Mouse (Mus musculus): ENCODE data around the gene Gm9945. TPM values are rescaled to one million over a fixed set of nuclear protein-coding genes. Genes with fewer than 3 reads are reported as not detected.

Gene Gm9945
- polyA plus RNA-seq, 1 experiment from 2014 or later, result not detected

- no peak for TF ChIP-seq CTCF (IDR thresholded peaks at IDR 0.05; ENCODE audit: low read depth)
- H3K9ac ChIP-seq (ENCODE audit: low read depth, low read length), result no peak overlapping the region
- no peak overlapping the region for H3K27ac ChIP-seq (ENCODE audit: low read depth, low read length)
- no peak overlapping the region for H3K4me2 ChIP-seq (replicated peaks; ENCODE audit: low read depth)
- no peaks in the 10 kb centered on the region for H3K9me3 ChIP-seq (ENCODE audit: control insufficient read depth)
- 82% methylated on average over 6 of the region's 6 CpGs for WGBS
- ATAC-seq, result no peak
- peaks cover 3% of the 10 kb centered on the region; the same call in 1 of the 2 replicates for H3K4me1 ChIP-seq (replicated peaks; ENCODE audit: control insufficient read depth, insufficient read depth, low read length)
- H3K36me3 ChIP-seq (ENCODE audit: control insufficient read depth, insufficient read depth), result no peaks in the 10 kb centered on the region
- no peak overlapping the region for H3K4me3 ChIP-seq (ENCODE audit: low read depth, low read length)
- no peaks in the 10 kb centered on the region for H3K27me3 ChIP-seq (replicated peaks; ENCODE audit: control insufficient read depth, insufficient read depth, low read length)
These were observed 43.6 kb upstream of the Gm9945 start for GRCm38 (mm10) chr11:53436338-53436737.

GRCm38 (mm10) chr11:53441921-53442320 lies 38.0 kb upstream of the Gm9945 start:
- Histone ChIP-seq H3K9me3 (ENCODE audit: control insufficient read depth) (no peaks in the 10 kb centered on the region), H3K4me3 (ENCODE audit: low read depth, low read length) (no peak overlapping the region), H3K27me3 (replicated peaks; ENCODE audit: control insufficient read depth, insufficient read depth, low read length) (no peaks in the 10 kb centered on the region), H3K4me1 (replicated peaks; ENCODE audit: control insufficient read depth, insufficient read depth, low read length) (no peaks in the 10 kb centered on the region), H3K27ac (ENCODE audit: low read depth, low read length) (no peak overlapping the region; the same call in 1 of the 2 replicates), H3K36me3 (ENCODE audit: control insufficient read depth, insufficient read depth) (no peaks in the 10 kb centered on the region), H3K9ac (ENCODE audit: low read depth, low read length) (no peak overlapping the region), H3K4me2 (replicated peaks; ENCODE audit: low read depth) (0 out of 2 replicates have a peak overlapping the region, but pooled peaks have one; percentile 17)
- TF ChIP-seq CTCF (IDR thresholded peaks at IDR 0.05; ENCODE audit: low read depth), result no peak
- ATAC-seq, result no peak
- WGBS, result 17% methylated on average over 12 of the region's 12 CpGs

- no peak overlapping the region for H3K4me2 ChIP-seq (replicated peaks; ENCODE audit: low read depth)
- H3K9ac ChIP-seq (ENCODE audit: low read depth, low read length), result no peak overlapping the region
- no peaks in the 10 kb centered on the region for H3K36me3 ChIP-seq (ENCODE audit: control insufficient read depth, insufficient read depth)
- ATAC-seq, result 0 out of 2 replicates have a peak, but pooled peaks have one; percentile 18
- TF ChIP-seq CTCF (IDR thresholded peaks at IDR 0.05; ENCODE audit: low read depth), result peak; percentile 87
- H3K9me3 ChIP-seq (ENCODE audit: control insufficient read depth), result no peaks in the 10 kb centered on the region
- 25% methylated on average over 6 of the region's 6 CpGs for WGBS
- H3K27me3 ChIP-seq (replicated peaks; ENCODE audit: control insufficient read depth, insufficient read depth, low read length), result no peaks in the 10 kb centered on the region
- no peak overlapping the region for H3K4me3 ChIP-seq (ENCODE audit: low read depth, low read length)
- H3K27ac ChIP-seq (ENCODE audit: low read depth, low read length), result no peak overlapping the region
- H3K4me1 ChIP-seq (replicated peaks; ENCODE audit: control insufficient read depth, insufficient read depth, low read length), result no peaks in the 10 kb centered on the region
These were observed 36.1 kb upstream of the Gm9945 start for GRCm38 (mm10) chr11:53443861-53444260.

GRCm38 (mm10) chr11:53445562-53445961 lies 34.4 kb upstream of the Gm9945 start:
- H3K9me3 ChIP-seq (ENCODE audit: control insufficient read depth), result no peaks in the 10 kb centered on the region
- H3K4me3 ChIP-seq (ENCODE audit: low read depth, low read length), result no peak overlapping the region
- no peak overlapping the region for H3K4me2 ChIP-seq (replicated peaks; ENCODE audit: low read depth)
- no peaks in the 10 kb centered on the region for H3K36me3 ChIP-seq (ENCODE audit: control insufficient read depth, insufficient read depth)
- ATAC-seq, result no peak
- H3K27ac ChIP-seq (ENCODE audit: low read depth, low read length), result no peak overlapping the region
- no peaks in the 10 kb centered on the region for H3K27me3 ChIP-seq (replicated peaks; ENCODE audit: control insufficient read depth, insufficient read depth, low read length)
- H3K4me1 ChIP-seq (replicated peaks; ENCODE audit: control insufficient read depth, insufficient read depth, low read length), result no peaks in the 10 kb centered on the region
- WGBS, result 76% methylated on average over 13 of the region's 13 CpGs
- no peak overlapping the region for H3K9ac ChIP-seq (ENCODE audit: low read depth, low read length)
- TF ChIP-seq CTCF (IDR thresholded peaks at IDR 0.05; ENCODE audit: low read depth), result no peak

- Histone ChIP-seq H3K4me3 (ENCODE audit: low read depth, low read length) (no peak overlapping the region), H3K36me3 (ENCODE audit: control insufficient read depth, insufficient read depth) (no peaks in the 10 kb centered on the region), H3K27me3 (replicated peaks; ENCODE audit: control insufficient read depth, insufficient read depth, low read length) (no peaks in the 10 kb centered on the region), H3K4me1 (replicated peaks; ENCODE audit: control insufficient read depth, insufficient read depth, low read length) (0 out of 2 replicates have a peak, but pooled peaks cover 3% of the 10 kb centered on the region), H3K9ac (ENCODE audit: low read depth, low read length) (no peak overlapping the region), H3K27ac (ENCODE audit: low read depth, low read length) (no peak overlapping the region), H3K4me2 (replicated peaks; ENCODE audit: low read depth) (no peak overlapping the region), H3K9me3 (ENCODE audit: control insufficient read depth) (no peaks in the 10 kb centered on the region)
- ATAC-seq, result no peak
- TF ChIP-seq CTCF (IDR thresholded peaks at IDR 0.05; ENCODE audit: low read depth), result no peak
- 72% methylated on average over 13 of the region's 13 CpGs for WGBS
These were observed 33.8 kb upstream of the Gm9945 start for GRCm38 (mm10) chr11:53446183-53446582.

GRCm38 (mm10) chr11:53447996-53448395 lies 32.0 kb upstream of the Gm9945 start:
- 88% methylated on average over 8 of the region's 8 CpGs for WGBS
- H3K27ac ChIP-seq (ENCODE audit: low read depth, low read length), result no peak overlapping the region
- H3K4me3 ChIP-seq (ENCODE audit: low read depth, low read length), result no peak overlapping the region
- H3K9me3 ChIP-seq (ENCODE audit: control insufficient read depth), result no peaks in the 10 kb centered on the region
- H3K27me3 ChIP-seq (replicated peaks; ENCODE audit: control insufficient read depth, insufficient read depth, low read length), result no peaks in the 10 kb centered on the region
- H3K4me2 ChIP-seq (replicated peaks; ENCODE audit: low read depth), result no peak overlapping the region
- no peak for ATAC-seq
- H3K36me3 ChIP-seq (ENCODE audit: control insufficient read depth, insufficient read depth), result no peaks in the 10 kb centered on the region
- 0 out of 2 replicates have a peak, but pooled peaks cover 4% of the 10 kb centered on the region for H3K4me1 ChIP-seq (replicated peaks; ENCODE audit: control insufficient read depth, insufficient read depth, low read length)
- no peak overlapping the region for H3K9ac ChIP-seq (ENCODE audit: low read depth, low read length)
- TF ChIP-seq CTCF (IDR thresholded peaks at IDR 0.05; ENCODE audit: low read depth), result no peak

GRCm38 (mm10) chr11:53448529-53448928 lies 31.4 kb upstream of the Gm9945 start:
- no peak for ATAC-seq
- 0 out of 2 replicates have a peak, but pooled peaks cover 4% of the 10 kb centered on the region for H3K4me1 ChIP-seq (replicated peaks; ENCODE audit: control insufficient read depth, insufficient read depth, low read length)
- H3K4me2 ChIP-seq (replicated peaks; ENCODE audit: low read depth), result no peak overlapping the region
- TF ChIP-seq CTCF (IDR thresholded peaks at IDR 0.05; ENCODE audit: low read depth), result no peak
- H3K4me3 ChIP-seq (ENCODE audit: low read depth, low read length), result no peak overlapping the region
- no peaks in the 10 kb centered on the region for H3K27me3 ChIP-seq (replicated peaks; ENCODE audit: control insufficient read depth, insufficient read depth, low read length)
- H3K9me3 ChIP-seq (ENCODE audit: control insufficient read depth), result no peaks in the 10 kb centered on the region
- no peak overlapping the region for H3K27ac ChIP-seq (ENCODE audit: low read depth, low read length)
- WGBS, result 76% methylated on average over 1 of the region's 1 CpGs
- no peak overlapping the region for H3K9ac ChIP-seq (ENCODE audit: low read depth, low read length)
- no peaks in the 10 kb centered on the region for H3K36me3 ChIP-seq (ENCODE audit: control insufficient read depth, insufficient read depth)

Measured in intestine, postnatal 0 days (tissue).